21 mouse cellular contexts compared by ENCODE assay signal in genomic region chr14:78019935-78020334, GRCm38 (mm10).
DNase-seq lines count a peak whose midpoint lies in the region; ATAC-seq and TF ChIP-seq lines count a peak whose summit lies in the region.
"Had no signal": no experiment of that assay in that cellular context is flagged by ENCODE, and none has a peak within 500 bp of the region (broad histone marks: within the 10 kb centered on the region; RNA-seq: fewer than 3 reads in every experiment).

No protein-coding gene starts in this region.

- no peaks in the 10 kb centered on the region for H3K9me3 ChIP-seq in hindbrain, postnatal 0 days (ENCODE audit: low read length)
- no peaks in the 10 kb centered on the region for H3K9me3 ChIP-seq in hindbrain, embryonic 12.5 days (replicated peaks)
- no peaks in the 10 kb centered on the region for H3K9me3 ChIP-seq in ES-E14 (ENCODE audit: control insufficient read depth, insufficient read depth, low read depth, low read length)
- H3K9me3 ChIP-seq in midbrain, embryonic 14.5 days (ENCODE audit: control insufficient read depth, low read length), result no peaks in the 10 kb centered on the region
- H3K9me3 ChIP-seq: hindbrain, embryonic 15.5 days; limb, embryonic 10.5 days had no signal

- POLR2A ChIA-PET in Patski (lab: Charles Lee), result no interaction called here

- WGBS in hindbrain, postnatal 0 days, result 21% methylated on average over 8 of the region's 8 CpGs
- WGBS in hindbrain, embryonic 12.5 days, result 41% methylated on average over 8 of the region's 8 CpGs
- WGBS in midbrain, embryonic 14.5 days, result 8% methylated on average over 8 of the region's 8 CpGs

- peaks cover 6% of the 10 kb centered on the region; the same call in 1 of the 2 replicates for H3K4me1 ChIP-seq in hindbrain, postnatal 0 days (ENCODE audit: insufficient read depth, low read length)
- no peaks in the 10 kb centered on the region for H3K4me1 ChIP-seq in hindbrain, embryonic 12.5 days
- H3K4me1 ChIP-seq in ES-E14 (ENCODE audit: control insufficient read depth in 2 of 2, insufficient read depth in 2 of 2, low read length in 2 of 2, poor library complexity in 1 of 2), result no peaks in the 10 kb centered on the region
- peaks cover 8% of the 10 kb centered on the region for H3K4me1 ChIP-seq in midbrain, embryonic 14.5 days (ENCODE audit: control insufficient read depth, insufficient read depth, low read length)
- H3K4me1 ChIP-seq: limb, embryonic 10.5 days had no signal

- no peak for ATAC-seq in hindbrain, postnatal 0 days
- no peak for ATAC-seq in hindbrain, embryonic 12.5 days (ENCODE audit: low FRiP score)
- ATAC-seq in Patski, result no peak
- ATAC-seq in midbrain, embryonic 14.5 days (ENCODE audit: low FRiP score, low TSS enrichment), result no peak; the same call in 1 of the 2 replicates
- ATAC-seq: CD4-positive, CD25-positive, alpha-beta regulatory T cell, adult 4 months had no signal

- H3K9ac ChIP-seq in hindbrain, postnatal 0 days (replicated peaks; ENCODE audit: low read length), result no peak overlapping the region
- no peak overlapping the region for H3K9ac ChIP-seq in hindbrain, embryonic 12.5 days
- H3K9ac ChIP-seq in ES-E14 (ENCODE audit: insufficient read depth, low read depth, low read length, poor library complexity, severe bottlenecking), result no peak overlapping the region
- no peak overlapping the region for H3K9ac ChIP-seq in midbrain, embryonic 14.5 days (replicated peaks; ENCODE audit: low read length)
- H3K9ac ChIP-seq: hindbrain, embryonic 15.5 days; lung, embryonic 14.5 days had no signal

- in situ Hi-C loops in ES-E14 (cut with MboI; ENCODE audit: low sequenced_read_pairs in 2 of 2, unreplicated experiment in 2 of 2) (no loop called here), Patski (cut with MboI; ENCODE audit: low pct_unique_long_range_greater_than_20kb) (no loop called here)

- TF ChIP-seq CTCF in hindbrain, postnatal 0 days (IDR thresholded peaks at IDR 0.05; ENCODE audit: low read depth), result no peak
- TF ChIP-seq CTCF in Patski (IDR thresholded peaks at IDR 0.05), result no peak

- no peak overlapping the region for H3K4me3 ChIP-seq in hindbrain, postnatal 0 days (ENCODE audit: low read length)
- no peak overlapping the region for H3K4me3 ChIP-seq in hindbrain, embryonic 12.5 days
- H3K4me3 ChIP-seq in ES-E14 (ENCODE audit: insufficient read depth in 1 of 2, low read depth in 1 of 2, low read length in 2 of 2, poor library complexity in 1 of 2, severe bottlenecking in 1 of 2), result no peak overlapping the region
- no peak overlapping the region for H3K4me3 ChIP-seq in midbrain, embryonic 14.5 days (replicated peaks; ENCODE audit: low read depth, low read length)
- H3K4me3 ChIP-seq: erythroblast, embryonic 14.5 days; hindbrain, embryonic 15.5 days; layer of hippocampus, adult 2 months; limb, embryonic 10.5 days had no signal

- no peak overlapping the region for H3K4me2 ChIP-seq in hindbrain, postnatal 0 days (ENCODE audit: low read depth, low read length)
- H3K4me2 ChIP-seq in hindbrain, embryonic 12.5 days (replicated peaks), result no peak overlapping the region
- H3K4me2 ChIP-seq in midbrain, embryonic 14.5 days (ENCODE audit: low read length), result no peak overlapping the region
- H3K4me2 ChIP-seq: heart, embryonic 11.5 days; hindbrain, embryonic 15.5 days; liver, embryonic 11.5 days; lung, embryonic 14.5 days had no signal

- H3K27me3 ChIP-seq in hindbrain, postnatal 0 days (ENCODE audit: insufficient read depth, low read length), result no peaks in the 10 kb centered on the region
- no peaks in the 10 kb centered on the region for H3K27me3 ChIP-seq in hindbrain, embryonic 12.5 days
- peaks cover 17% of the 10 kb centered on the region for H3K27me3 ChIP-seq in Patski
- H3K27me3 ChIP-seq in midbrain, embryonic 14.5 days (ENCODE audit: control insufficient read depth, insufficient read depth, low read length), result peaks cover 20% of the 10 kb centered on the region
- H3K27me3 ChIP-seq: hindbrain, embryonic 15.5 days had no signal

- CTCF ChIA-PET in Patski (lab: Charles Lee), result no interaction called here

- DNase-seq in hindbrain, postnatal 0 days (ENCODE audit: low spot score), result peak; percentile 52
- no peak for DNase-seq in ES-E14 (ENCODE audit: low read depth, low spot score)
- peak; percentile 4 for DNase-seq in Patski (ENCODE audit: low read depth, low spot score)
- DNase-seq in midbrain, embryonic 14.5 days, result peak; percentile 73
- DNase-seq in left cerebral cortex, adult 9 months (ENCODE audit: low spot score in 2 of 2), result no peak
- DNase-seq in ovary, postnatal 14 days (ENCODE audit: low spot score), result no peak
- no peak for DNase-seq in spleen, postnatal 10 days (ENCODE audit: low spot score in 2 of 2)
- DNase-seq: adrenal gland, adult 2 months; cerebellum, postnatal 10 days; kidney, adult 11 months; lung, embryonic 14.5 days; lung, postnatal 4 days had no signal

- no peak overlapping the region for H3K27ac ChIP-seq in hindbrain, postnatal 0 days
- H3K27ac ChIP-seq in hindbrain, embryonic 12.5 days, result no peak overlapping the region
- H3K27ac ChIP-seq in ES-E14 (ENCODE audit: insufficient read depth, low read depth, low read length, poor library complexity, severe bottlenecking), result no peak overlapping the region
- 0 out of 2 replicates have a peak overlapping the region, but pooled peaks have one; percentile 20 for H3K27ac ChIP-seq in midbrain, embryonic 14.5 days (replicated peaks; ENCODE audit: low read depth, low read length)
- H3K27ac ChIP-seq: hindbrain, embryonic 15.5 days; kidney, postnatal 0 days; layer of hippocampus, adult 2 months; limb, embryonic 10.5 days had no signal

- H3K36me3 ChIP-seq in hindbrain, postnatal 0 days (ENCODE audit: insufficient read depth, low read length), result no peaks in the 10 kb centered on the region
- H3K36me3 ChIP-seq in hindbrain, embryonic 12.5 days, result no peaks in the 10 kb centered on the region
- H3K36me3 ChIP-seq in ES-E14 (ENCODE audit: control insufficient read depth, insufficient read depth, low read length, poor library complexity, severe bottlenecking), result no peaks in the 10 kb centered on the region
- H3K36me3 ChIP-seq in midbrain, embryonic 14.5 days (ENCODE audit: control insufficient read depth, insufficient read depth, low read length), result no peaks in the 10 kb centered on the region
- H3K36me3 ChIP-seq: hindbrain, embryonic 15.5 days; limb, embryonic 10.5 days had no signal

TF ChIP-seq in ES-E14, 5 proteins besides CTCF, POLR2A, EP300 and RAD21:
- TF ChIP-seq ZC3H11A (IDR thresholded peaks at IDR 0.05; ENCODE audit: borderline replicate concordance, low read depth, low read length) (no peak), MAFK (IDR thresholded peaks at IDR 0.05; ENCODE audit: insufficient read depth, low read depth, low read length) (peak; percentile 33; the same call in 1 of the 2 replicates)

Comparison
In these comparisons a context has a peak if more than half of its experiments do, and no peak if none do; other contexts are left out.
1. DNase-seq: peak in hindbrain, postnatal 0 days (single experiment), Patski (single experiment) and midbrain, embryonic 14.5 days (single experiment); none in ES-E14 (single experiment), left cerebral cortex, adult 9 months (0 of 2), ovary, postnatal 14 days (single experiment) and spleen, postnatal 10 days (0 of 2).